Mouse (Mus musculus) olfactory bulb, adult 2 months (tissue): Measurements from ENCODE around the gene Rps8.

Source experiments
- CTCF ChIP-seq: fragments of 200-500 bp; IDR thresholded peaks from 2 replicates; pipeline ENCODE4 v1.5.1; 2012; ENCODE audit warnings: low read depth, mild to moderate bottlenecking, low read length, moderate library complexity; ENCODE audit not compliant: insufficient read depth
- POLR2A ChIP-seq: fragments of 200-500 bp; IDR thresholded peaks from 2 replicates; pipeline ENCODE4 v1.6.1; 2012; ENCODE audit warnings: mild to moderate bottlenecking, low read depth, low read length, moderate library complexity; ENCODE audit not compliant: insufficient read depth

GRCm38 (mm10) chr4:117119636-117120035, 36.4 kb downstream of the Rps8 start:
- no peak for TF ChIP-seq POLR2A
- TF ChIP-seq CTCF: no peak
